Mouse (Mus musculus) heart, embryonic 12.5 days (tissue): ENCODE results near the gene Sinhcaf. TPM values are rescaled to one million over a fixed set of nuclear protein-coding genes. Genes with fewer than 3 reads are reported as not detected.
"Not testable (repeated sequence)": the region's sequence is repeated elsewhere in the genome, so short reads cannot be mapped to it uniquely, and the experiment has no call there.

Experiments used
- ATAC-seq: fragments of 200-750 bp; cut with Nextera tagmentation; 2 replicates; pipeline ENCODE4 v1.8.0; 2017; ENCODE audit warnings: moderate TSS enrichment, moderate library complexity; ENCODE audit not compliant: insufficient number of reproducible peaks, low FRiP score
- H3K27ac ChIP-seq: fragments of 300-500 bp; sonication (generic); 2 replicates; pipeline ENCODE4 v1.5.1; 2016; ENCODE audit warnings: mild to moderate bottlenecking, moderate library complexity; ENCODE audit not compliant: poor library complexity, severe bottlenecking
- H3K27me3 ChIP-seq: fragments of 300-500 bp; sonication (generic); replicated peaks from 2 replicates; pipeline ENCODE4 v1.6.1; 2016; ENCODE audit warnings: mild to moderate bottlenecking, moderate library complexity
- H3K36me3 ChIP-seq: fragments of 300-500 bp; sonication (generic); 2 replicates; pipeline ENCODE4 v1.6.1; 2016; ENCODE audit warnings: mild to moderate bottlenecking, moderate library complexity
- H3K4me1 ChIP-seq: fragments of 300-500 bp; sonication (generic); replicated peaks from 2 replicates; pipeline ENCODE4 v1.6.1; 2016; ENCODE audit warnings: mild to moderate bottlenecking
- H3K4me2 ChIP-seq: fragments of 300-500 bp; sonication (generic); 2 replicates; pipeline ENCODE4 v1.6.1; 2016; ENCODE audit warnings: mild to moderate bottlenecking, moderate library complexity
- H3K4me3 ChIP-seq: fragments of 300-500 bp; sonication (generic); 2 replicates; pipeline ENCODE4 v1.5.1; 2016; ENCODE audit warnings: mild to moderate bottlenecking
- H3K9ac ChIP-seq: fragments of 300-500 bp; sonication (generic); 2 replicates; pipeline ENCODE4 v1.6.1; 2016; ENCODE audit warnings: mild to moderate bottlenecking, moderate library complexity
- H3K9me3 ChIP-seq: fragments of 300-500 bp; sonication (generic); replicated peaks from 2 replicates; pipeline ENCODE4 v1.6.1; 2016; ENCODE audit warnings: mild to moderate bottlenecking, moderate library complexity
- WGBS: fragments of 180-500 bp; shearing (Covaris S2); methylation state at CpG from one replicate; pipeline ENCODE4 v1.1.7; 2016; 5-methylcytosine and 5-hydroxymethylcytosine counted together
- polyA plus RNA-seq: library from polyadenylated mRNA; unstranded; fragments of >200 nt; fragmentation: Nextera tagmentation; extraction: Ambion mirVana; gene quantifications from 2 replicates; pipeline ENCODE4 v1.2.1, GENCODE M21; 2016

Gene Sinhcaf
- polyA plus RNA-seq: 90.9 and 95.6 TPM in 2 replicates

- peak; percentile 88 for ATAC-seq
- Histone ChIP-seq H3K4me1 (peaks cover 24% of the 10 kb centered on the region), H3K27me3 (no peaks in the 10 kb centered on the region), H3K27ac (peak within 1 kb of the TSS; percentile 95), H3K4me2 (peak within 1 kb of the TSS; percentile 82), H3K4me3 (peak within 1 kb of the TSS; percentile 66), H3K9me3 (no peaks in the 10 kb centered on the region), H3K9ac (peak within 1 kb of the TSS; percentile 97), H3K36me3 (peaks cover 7% of the 10 kb centered on the region)
- under 1% methylated on average over 47 of the region's 47 CpGs for WGBS
These were observed at the start of gene Sinhcaf for GRCm38 (mm10) chr6:148946409-148946742. TSS of gene Sinhcaf (minus strand) at chr6:148946467.

DNA sequence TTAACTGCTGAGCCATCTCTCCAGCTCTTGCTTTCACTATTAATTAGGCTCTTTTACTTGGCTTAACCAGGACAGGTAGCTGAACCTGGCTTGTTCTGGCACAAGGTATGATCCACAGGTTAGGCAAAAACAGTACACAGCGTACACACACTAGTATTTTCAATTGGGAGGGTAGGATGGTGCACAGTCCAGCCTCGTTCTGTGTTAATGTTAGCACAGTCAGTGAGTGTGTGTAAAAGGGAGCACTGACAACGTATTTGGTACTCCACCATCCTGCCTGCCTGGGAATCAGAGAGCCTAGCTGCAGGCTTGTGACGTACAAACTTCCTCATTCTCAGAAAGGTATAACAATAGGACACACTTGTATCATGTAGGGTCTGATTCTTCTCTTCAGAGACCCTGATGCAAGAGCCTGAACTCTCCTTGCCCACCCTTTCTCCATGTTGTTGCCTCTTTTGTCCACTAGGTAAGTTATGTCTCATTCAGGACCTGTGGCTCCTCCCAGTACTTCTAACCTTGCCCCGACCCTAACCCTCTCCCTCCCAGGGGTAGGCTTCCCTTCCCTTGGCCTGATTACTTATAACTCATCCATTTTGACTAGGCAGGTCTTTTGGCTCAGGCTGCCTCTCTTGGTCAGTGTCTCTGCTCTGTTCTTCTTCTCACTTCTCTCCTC lies 48.2 kb upstream of the Sinhcaf start:
- H3K4me3 ChIP-seq: no peak overlapping the region
- H3K27me3 ChIP-seq: no peaks in the 10 kb centered on the region
- peaks cover 32% of the 10 kb centered on the region for H3K36me3 ChIP-seq
- 67% methylated on average over 5 of the region's 5 CpGs for WGBS
- ATAC-seq: no peak
- peaks cover 14% of the 10 kb centered on the region for H3K4me1 ChIP-seq
- H3K27ac ChIP-seq: no peak overlapping the region
- H3K9ac ChIP-seq: no peak overlapping the region
- H3K9me3 ChIP-seq: no peaks in the 10 kb centered on the region
- H3K4me2 ChIP-seq: no peak overlapping the region

- Histone ChIP-seq H3K4me3 (no peak overlapping the region), H3K4me2 (no peak overlapping the region), H3K27me3 (no peaks in the 10 kb centered on the region), H3K27ac (no peak overlapping the region), H3K36me3 (peaks cover 29% of the 10 kb centered on the region), H3K4me1 (peaks cover 14% of the 10 kb centered on the region), H3K9ac (no peak overlapping the region), H3K9me3 (no peaks in the 10 kb centered on the region)
- 29% methylated on average over 9 of the region's 9 CpGs for WGBS
- peak; percentile 39; the same call in 1 of the 2 replicates for ATAC-seq
These were observed 47.1 kb upstream of the Sinhcaf start for GRCm38 (mm10) chr6:148993117-148994077.

- Histone ChIP-seq H3K27ac (no peak overlapping the region), H3K9me3 (no peaks in the 10 kb centered on the region), H3K4me1 (peaks cover 14% of the 10 kb centered on the region), H3K9ac (no peak overlapping the region), H3K27me3 (no peaks in the 10 kb centered on the region), H3K4me2 (no peak overlapping the region), H3K4me3 (no peak overlapping the region), H3K36me3 (peaks cover 21% of the 10 kb centered on the region)
- WGBS: 38% methylated on average over 4 of the region's 4 CpGs
- ATAC-seq: no peak
These were observed 46.3 kb upstream of the Sinhcaf start for GRCm38 (mm10) chr6:148992373-148993116.

- Histone ChIP-seq H3K9me3 (no peaks in the 10 kb centered on the region), H3K9ac (no peak overlapping the region), H3K36me3 (peaks cover 14% of the 10 kb centered on the region; the same call in 1 of the 2 replicates), H3K4me1 (peaks cover 14% of the 10 kb centered on the region), H3K4me3 (no peak overlapping the region), H3K27me3 (no peaks in the 10 kb centered on the region), H3K4me2 (no peak overlapping the region), H3K27ac (no peak overlapping the region)
- WGBS: 53% methylated on average over 6 of the region's 6 CpGs
- ATAC-seq: no peak
These were observed 45.5 kb upstream of the Sinhcaf start for GRCm38 (mm10) chr6:148991660-148992372.

GRCm38 (mm10) chr6:148989792-148990491 lies 43.7 kb upstream of the Sinhcaf start:
- H3K27ac ChIP-seq, ATAC-seq: not testable (repeated sequence)
- WGBS: 70% methylated on average over 1 of the region's 3 CpGs

DNA sequence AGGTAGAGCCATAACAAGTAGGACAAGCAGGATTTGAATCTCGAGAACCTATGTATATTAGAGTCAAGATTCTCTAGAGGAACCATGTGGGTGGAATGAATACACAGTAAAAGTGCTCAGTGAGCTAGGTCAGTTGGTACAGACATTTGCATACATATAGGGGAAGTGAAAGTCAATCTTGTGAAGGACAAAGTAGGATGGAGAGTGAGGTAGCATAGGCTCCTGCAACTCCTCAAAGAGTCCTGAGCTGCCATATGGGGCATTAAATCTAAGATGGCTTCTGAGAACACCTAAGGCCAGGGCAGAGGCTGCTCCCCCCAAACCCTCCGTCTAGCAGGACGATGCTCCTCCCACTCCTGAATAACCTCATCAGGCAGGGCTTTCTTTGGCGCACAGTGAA lies 39.7 kb upstream of the Sinhcaf start:
- no peak overlapping the region for H3K9ac ChIP-seq
- H3K4me2 ChIP-seq: no peak overlapping the region
- 82% methylated on average over 4 of the region's 4 CpGs for WGBS
- no peaks in the 10 kb centered on the region for H3K27me3 ChIP-seq
- no peaks in the 10 kb centered on the region for H3K9me3 ChIP-seq
- ATAC-seq: no peak
- no peak overlapping the region for H3K4me3 ChIP-seq
- no peak overlapping the region for H3K27ac ChIP-seq
- H3K36me3 ChIP-seq: no peaks in the 10 kb centered on the region
- no peaks in the 10 kb centered on the region for H3K4me1 ChIP-seq

More at GRCm38 (mm10) chr6:148989792-148990491, 43.7 kb upstream of the Sinhcaf start:
- not testable (repeated sequence) for H3K36me3 ChIP-seq, H3K9ac ChIP-seq, H3K4me2 ChIP-seq, H3K9me3 ChIP-seq, H3K27me3 ChIP-seq, H3K4me3 ChIP-seq
- peaks cover 14% of the 10 kb centered on the region for H3K4me1 ChIP-seq

DNA sequence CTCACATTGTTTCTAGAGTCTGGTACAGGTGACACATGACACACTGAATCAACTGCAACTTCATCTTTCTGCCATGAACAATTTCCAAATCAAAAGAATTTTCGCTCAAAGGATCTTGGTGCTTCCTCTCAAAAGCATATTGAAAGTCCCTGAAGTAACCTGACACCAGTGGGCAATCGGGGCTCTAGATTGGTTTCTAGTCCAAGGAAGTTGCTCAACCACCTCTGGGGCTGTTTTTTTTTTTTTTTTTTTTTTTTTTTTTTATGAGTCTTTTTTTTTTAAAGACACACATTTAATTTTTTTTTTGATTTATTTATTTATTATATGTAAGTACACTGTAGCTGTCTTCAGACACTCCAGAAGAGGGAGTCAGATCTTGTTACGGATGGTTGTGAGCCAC lies 34.2 kb upstream of the Sinhcaf start:
- Histone ChIP-seq H3K9ac (no peak overlapping the region), H3K9me3 (no peaks in the 10 kb centered on the region), H3K36me3 (no peaks in the 10 kb centered on the region), H3K27me3 (no peaks in the 10 kb centered on the region), H3K27ac (no peak overlapping the region), H3K4me3 (no peak overlapping the region), H3K4me1 (no peaks in the 10 kb centered on the region), H3K4me2 (no peak overlapping the region)
- 72% methylated on average over 3 of the region's 3 CpGs for WGBS
- ATAC-seq: no peak

DNA sequence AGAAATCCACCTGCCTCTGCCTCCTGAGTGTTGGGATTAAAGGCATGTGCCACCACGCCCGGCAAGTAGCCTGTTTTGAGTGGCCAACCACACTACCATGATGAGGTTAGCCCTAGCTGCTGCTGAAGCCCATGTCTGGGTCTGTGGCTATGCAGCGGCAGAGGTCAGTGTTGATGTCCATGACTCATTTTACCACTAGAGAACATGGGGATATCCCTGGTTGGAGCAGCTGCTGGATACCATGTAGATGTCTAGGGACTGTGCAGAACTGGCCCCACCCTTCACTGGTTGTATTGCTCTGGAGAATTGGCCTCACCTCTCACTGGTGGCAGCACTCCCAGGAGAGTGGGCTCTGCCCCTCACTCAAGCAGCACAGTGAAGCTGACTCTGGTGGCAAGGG lies 28.8 kb upstream of the Sinhcaf start:
- no peak for ATAC-seq
- Histone ChIP-seq H3K36me3 (no peaks in the 10 kb centered on the region), H3K27ac (no peak overlapping the region), H3K27me3 (no peaks in the 10 kb centered on the region), H3K4me2 (no peak overlapping the region), H3K9me3 (no peaks in the 10 kb centered on the region), H3K4me3 (no peak overlapping the region), H3K4me1 (peaks cover 21% of the 10 kb centered on the region), H3K9ac (no peak overlapping the region)
- 84% methylated on average over 3 of the region's 3 CpGs for WGBS

DNA sequence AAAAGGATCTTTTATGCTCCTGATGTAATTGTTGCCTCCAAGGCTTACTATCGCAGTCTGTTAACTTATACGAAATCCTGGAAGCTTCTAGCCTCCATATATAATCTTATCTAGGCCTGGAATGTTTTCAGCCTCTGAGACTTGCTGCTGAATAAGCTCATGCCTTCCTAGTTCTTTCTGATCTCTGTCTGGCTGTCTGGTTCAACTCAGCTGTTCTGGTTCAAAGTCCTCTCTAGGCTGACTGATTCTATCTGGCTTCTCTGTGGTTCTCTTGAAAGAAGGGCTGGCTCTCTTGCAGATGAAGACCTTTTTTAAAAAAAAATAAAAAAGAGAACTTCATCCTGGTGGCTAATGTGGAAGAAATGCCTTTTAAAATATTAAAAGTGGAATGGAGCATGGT lies 26.6 kb upstream of the Sinhcaf start:
- 17% methylated on average over 2 of the region's 2 CpGs for WGBS
- Histone ChIP-seq H3K4me2 (no peak overlapping the region; the same call in 1 of the 2 replicates), H3K4me1 (peaks cover 21% of the 10 kb centered on the region), H3K36me3 (no peaks in the 10 kb centered on the region), H3K27ac (peak overlapping the region; percentile 38; the same call in 1 of the 2 replicates), H3K4me3 (no peak overlapping the region), H3K9ac (no peak overlapping the region), H3K27me3 (no peaks in the 10 kb centered on the region), H3K9me3 (no peaks in the 10 kb centered on the region)
- ATAC-seq: no peak
